Mouse (Mus musculus) adrenal gland, adult (tissue): ENCODE data around the gene Phf21b.
A peak's percentile ranks its signal among the peaks of the same experiment; 100 is the strongest.

Experiments used
- DNase-seq, 2 experiments: peaks; one replicate each; pipeline ENCODE4 v3.0.0; 2022 to 2023; ENCODE audit warnings: low spot score in 1 of 2; ENCODE audit not compliant: inconsistent age in 2 of 2

Gene Phf21b

DNA sequence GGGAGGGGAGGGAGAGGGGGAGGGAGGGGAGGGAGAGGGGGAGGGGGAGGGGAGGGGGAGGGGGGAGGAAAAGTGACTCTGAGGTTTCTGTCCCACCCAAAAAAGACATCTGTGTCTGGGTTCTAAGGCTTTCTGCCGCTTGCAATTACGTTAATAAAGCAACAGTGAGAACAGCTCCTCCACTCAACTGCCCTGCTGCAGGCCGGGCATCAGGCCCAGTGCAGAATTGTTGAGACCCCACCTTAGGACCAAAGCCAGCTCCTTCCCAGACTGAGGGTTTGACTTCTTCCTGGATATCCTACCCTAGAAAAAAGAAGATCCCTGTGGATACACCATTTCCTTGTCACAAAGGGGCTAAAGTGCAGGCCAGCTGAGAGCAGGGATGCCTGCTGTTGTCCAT is 9.6 kb downstream of the Phf21b start:
- no peak for DNase-seq

DNA sequence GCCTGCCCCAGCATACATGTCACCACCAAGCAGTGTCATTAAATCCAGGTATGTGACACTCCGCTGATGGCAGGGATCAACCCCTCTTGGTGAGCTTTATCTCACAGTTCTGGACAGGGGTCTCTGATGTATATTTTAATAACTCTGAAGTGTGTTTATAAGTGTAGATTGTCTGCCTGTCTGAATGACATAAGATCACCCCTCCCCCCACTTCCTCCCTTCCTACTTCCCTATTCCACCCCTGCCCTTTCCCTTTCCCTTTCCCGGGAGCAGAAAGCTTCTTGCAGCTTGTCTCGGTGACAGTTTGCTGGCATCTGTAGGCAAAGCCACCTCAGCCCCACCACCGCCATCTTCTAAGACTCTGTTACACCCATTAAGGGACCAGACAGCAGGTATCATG is 11.0 kb downstream of the Phf21b start:
- no peak for DNase-seq

DNA sequence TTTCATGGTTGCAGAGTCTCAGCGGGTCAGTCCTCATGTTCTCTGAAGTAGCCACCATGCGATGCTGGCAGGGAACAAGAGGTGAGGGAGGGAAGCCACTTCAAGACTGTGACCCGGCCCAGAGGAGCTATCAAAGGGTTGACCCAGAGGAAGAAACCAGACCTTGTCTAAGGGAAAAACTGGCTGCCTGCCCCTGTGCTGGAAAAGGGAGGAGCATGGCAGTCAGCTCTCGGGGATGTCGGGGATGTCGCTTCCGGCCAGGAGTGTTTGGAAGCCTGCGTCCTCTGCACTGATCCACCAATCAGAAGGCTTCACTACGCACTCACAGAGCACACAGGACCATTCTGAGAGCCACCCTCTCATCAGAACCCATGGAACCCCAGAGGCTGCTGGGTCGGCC is 12.8 kb downstream of the Phf21b start:
- no peak for DNase-seq

DNA sequence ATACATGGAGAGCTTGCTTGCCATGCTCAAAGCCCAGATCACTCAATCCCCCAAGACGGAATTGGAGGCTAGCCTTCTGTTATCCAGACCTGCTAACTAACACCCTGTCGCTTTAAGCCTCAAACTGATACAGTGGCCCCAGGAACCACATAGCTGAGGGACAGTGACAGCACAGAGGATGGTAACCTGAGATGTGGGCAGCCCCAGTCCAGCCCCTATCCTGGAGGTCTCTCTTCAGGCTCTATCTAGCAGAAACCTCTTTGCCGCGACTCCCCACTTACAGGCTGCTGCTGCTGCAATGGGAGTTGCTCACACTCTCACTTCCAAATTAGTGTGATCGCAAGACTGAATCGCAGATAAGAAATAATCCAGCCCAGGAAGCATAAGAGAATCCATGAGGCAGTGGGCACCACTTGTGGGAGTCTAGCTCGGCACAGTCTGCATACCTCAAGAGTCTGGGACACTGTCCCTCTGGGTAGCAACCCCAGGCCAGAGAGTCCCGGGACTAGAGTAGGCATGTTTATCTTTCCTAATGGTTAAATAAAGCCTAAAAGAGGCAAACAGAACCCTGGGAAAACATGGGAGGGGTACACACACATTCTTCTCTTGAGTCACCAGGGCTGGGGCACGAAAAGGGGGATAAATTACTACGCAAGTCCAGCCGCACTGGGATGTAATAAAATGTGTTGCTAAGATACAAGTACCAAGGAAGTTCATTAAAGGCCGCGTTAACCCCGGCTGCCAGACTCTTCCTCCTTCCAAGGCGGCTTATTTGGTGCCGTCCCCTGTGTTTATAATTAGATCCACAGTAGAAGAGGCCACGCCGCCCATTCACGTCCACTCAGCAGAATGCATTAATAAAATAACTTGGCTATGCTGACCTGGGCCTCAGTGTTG is 13.7 kb downstream of the Phf21b start:
- DNase-seq, result no peak

DNA sequence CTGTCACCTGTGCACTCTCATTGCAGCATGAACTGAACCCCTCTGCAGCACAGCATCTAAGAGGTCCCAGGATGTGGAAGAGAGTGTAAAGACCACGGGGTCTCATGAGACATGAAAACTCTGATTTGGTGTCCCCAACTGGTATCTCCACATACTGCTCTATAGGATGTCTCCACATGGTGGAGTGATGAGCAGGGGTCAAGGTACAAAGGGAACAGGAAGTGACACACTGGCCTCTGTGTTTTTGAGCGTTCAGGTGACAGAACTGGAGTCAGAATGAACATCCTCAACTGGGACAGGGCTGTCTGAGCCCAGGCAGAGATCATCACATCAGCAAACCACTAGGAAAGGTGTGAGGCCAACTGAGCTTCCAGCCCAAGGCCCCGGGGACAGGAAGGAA is 15.3 kb downstream of the Phf21b start:
- no peak for DNase-seq

DNA sequence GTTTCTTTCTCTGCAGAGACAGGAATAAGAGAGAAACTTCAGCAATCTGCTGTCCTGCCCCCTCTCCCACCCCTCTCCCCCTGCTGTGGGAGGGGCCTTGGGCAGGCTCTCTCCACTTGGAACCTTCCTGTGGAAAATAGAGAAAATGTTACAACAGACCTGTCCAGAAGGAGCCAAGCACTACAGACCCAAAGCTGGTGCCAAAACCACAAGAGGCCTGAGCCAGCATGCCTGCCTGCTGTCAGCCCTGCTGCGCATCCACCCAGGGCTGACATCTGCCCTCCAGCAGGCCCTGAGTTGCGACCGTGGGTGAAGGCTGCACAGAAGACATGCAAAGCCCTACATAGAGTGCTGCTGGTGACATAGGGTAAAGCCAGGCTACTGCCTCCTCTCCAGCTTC is 16.3 kb downstream of the Phf21b start:
- DNase-seq, result peak; percentile 28 to 66

DNA sequence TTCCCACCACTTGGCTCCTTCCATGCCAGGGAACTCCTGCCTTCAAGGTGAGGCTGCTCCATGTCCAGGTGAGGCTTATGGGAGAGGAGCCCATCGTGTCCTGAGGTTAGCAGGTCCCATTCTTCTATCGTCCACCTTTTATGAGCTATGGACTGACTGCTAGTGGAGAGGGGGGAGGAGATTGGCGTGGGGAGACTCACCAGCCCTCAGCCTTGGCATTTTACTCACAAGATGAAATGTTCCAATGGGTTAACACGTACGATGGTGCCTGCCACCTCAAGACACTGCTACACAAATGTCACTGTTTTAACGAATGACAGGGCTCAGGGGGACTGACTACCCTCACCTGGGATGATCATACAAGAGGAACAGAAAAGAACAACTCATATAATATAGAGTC is 18.0 kb downstream of the Phf21b start:
- peak; percentile 34 to 71 for DNase-seq

DNA sequence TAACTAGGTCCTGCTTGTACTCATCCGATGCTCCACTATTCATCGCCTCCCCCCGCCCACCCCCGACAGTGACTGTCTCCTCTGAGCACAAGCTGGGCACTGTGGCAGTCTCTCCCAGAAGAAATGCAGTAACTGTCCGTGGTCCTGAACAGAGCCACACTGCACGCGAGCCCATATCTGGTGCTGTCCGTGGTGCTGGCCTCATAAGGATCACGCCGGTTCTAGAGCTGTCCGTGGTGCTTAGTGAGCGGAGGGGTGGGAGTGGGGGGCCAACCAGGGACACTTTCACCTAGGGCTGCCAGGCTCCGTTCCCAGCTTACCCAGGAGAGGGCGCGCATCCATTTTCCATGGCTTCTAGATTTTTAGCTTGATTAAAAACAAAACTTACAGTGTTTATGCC is 26.4 kb downstream of the Phf21b start:
- peak; percentile 81 to 96 for DNase-seq

DNA sequence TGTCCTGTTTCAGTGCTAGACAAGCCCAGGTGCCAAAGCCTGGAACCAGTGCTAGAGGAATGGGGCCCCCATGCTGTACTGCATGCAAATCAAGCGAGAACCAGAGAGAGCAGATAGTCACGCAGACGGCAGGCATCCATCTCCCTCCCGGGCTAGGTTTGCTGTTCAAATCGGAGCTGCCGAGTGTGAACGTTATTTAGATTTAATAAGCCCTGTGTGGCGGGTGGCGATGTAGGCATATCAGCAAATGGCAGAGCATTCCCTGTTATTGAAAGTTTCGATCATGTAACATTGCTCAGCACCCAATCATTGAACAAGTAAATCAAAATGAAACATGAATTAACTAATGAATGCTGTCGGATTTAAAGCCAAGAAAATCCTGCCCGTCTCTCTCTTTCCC is 27.2 kb downstream of the Phf21b start:
- no peak for DNase-seq

DNA sequence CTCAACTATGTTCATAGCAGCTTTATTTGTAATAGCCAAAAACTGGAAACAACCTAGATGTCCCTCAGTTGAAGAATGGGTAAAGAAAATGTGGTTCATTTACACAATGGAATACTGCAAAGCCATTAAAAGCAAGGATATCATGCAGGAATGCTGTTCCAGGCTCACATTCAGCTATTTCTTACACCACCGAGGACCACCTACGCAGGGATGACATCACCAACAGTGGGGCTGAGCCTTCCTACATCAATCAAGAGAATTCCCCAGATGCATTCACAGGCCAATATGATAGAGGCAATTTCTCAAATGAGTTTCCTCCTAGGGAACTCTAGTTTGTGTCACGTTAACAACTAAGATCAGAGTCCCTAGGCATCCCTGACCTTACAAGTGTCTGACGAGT is 32.8 kb downstream of the Phf21b start:
- DNase-seq, result no peak

DNA sequence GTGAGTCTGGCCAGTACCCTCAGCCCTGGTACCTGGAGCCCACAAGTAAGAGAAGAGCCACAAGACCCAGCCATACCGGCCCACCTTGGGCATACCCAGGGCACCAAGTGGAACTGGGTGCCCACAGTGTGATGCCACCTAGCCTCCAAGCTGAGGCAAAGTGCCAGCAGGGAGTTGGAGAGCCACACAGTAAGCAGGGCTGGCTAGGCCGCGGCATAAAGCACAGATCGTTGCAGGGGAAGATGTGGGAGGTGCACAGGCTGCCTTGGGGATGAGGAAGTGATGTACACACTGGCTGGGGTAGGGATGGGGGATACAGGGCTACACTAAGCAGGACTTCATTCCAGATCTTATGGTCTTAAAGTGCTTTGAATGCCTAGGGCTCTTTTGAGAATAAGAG is 35.0 kb downstream of the Phf21b start:
- DNase-seq, result no peak

DNA sequence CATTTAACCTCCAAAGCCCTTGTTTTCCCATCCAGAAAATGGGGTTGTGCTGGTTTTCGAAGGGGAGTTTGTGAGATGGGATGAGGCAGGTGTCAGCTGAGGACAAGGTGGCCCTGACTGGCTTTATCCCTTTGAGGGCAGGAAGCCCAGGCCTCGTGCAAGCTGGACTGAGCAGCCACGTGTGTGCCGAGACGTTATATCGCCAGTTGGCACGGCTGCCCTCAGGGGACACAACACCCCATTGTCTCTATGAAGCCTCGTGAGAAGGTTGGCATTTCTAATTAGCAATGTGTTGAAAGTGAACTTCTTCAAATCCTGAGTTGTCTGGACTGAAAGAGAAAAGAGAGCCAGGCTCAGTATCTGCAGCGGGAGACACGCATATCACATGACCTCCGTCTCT is 37.6 kb downstream of the Phf21b start:
- no peak for DNase-seq

DNA sequence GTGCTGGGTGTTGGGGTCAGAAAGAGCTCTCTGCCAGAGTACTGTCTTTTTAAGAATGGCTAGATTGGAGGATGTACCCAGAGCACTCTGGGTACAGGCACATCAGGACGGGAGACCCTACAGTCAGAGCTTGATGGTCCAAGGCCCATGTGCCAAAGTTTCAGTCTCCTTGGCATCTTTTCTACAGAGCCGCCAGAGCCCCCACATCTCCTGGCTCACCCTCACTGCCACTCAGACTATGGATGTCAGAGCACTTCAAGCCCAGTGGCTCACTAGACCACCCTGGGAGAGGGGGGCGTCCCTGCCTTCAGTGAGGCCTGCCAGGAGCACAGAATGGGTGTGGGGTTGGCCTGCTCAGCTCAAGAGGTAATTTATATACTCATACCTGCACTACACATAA is 38.3 kb downstream of the Phf21b start:
- DNase-seq, result no peak

DNA sequence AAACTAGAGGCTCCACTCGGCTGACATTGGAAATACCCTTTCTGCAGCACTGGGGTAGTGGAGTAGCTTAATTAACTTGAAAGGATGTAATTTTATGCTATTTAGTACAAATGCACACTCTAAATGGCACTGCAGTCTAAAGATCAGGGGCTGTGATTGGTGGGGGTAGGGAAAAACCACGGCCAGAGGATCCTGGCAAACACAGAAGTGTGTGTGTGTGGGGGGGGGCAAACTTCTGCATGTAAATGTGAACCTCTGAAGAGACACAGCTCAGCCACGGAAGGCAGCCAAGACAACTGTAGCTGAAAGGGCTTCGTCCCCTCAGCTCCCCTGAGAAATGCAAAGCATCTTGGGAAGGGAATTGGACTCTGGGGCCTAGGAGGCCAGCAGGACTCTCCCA is 40.7 kb downstream of the Phf21b start:
- DNase-seq, result no peak

DNA sequence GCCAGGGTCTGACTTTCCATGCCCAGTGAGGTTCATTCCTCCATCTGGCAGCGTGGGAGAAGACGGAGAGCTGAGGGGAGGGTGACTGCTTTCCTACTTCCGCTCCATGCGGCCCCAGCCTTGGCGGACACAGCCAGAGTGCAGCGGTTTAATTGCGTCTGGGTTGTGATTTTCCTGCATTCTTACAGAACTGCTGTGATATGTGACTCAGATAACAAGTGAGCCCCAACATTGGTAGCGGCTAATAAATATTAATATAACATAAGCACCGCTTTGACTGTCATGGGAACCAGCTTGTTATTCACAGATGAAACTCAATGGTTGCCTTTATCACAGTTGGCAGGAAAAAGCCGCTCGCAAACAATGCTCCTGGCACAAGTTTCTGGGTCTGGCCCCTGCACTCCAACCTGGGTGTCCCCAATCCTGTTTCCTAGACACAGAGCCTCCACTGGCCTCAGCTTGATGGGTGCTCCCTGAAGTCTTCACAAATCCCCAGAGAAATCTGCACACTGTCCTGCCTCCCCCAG is 43.0 kb downstream of the Phf21b start:
- no peak for DNase-seq

DNA sequence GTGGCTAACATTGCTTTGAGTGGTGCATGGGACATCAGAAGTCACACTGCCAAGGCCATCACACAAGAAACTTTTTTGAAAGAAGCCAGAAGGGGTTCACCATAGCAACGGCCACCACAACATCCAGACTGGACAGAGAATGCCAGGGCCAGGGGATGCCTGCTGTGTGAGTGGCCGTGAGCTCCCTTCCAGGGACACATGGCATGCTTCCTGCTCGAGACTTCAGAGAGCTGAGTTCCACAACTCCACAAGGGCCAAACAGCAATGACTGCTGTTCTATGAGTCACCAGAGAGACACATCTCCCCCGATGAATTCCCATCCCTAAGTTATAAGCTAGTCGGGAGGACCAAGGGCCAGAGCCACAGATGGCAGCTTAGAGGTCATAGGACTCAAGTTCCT is 44.7 kb downstream of the Phf21b start:
- peak; percentile 43 to 65 for DNase-seq

DNA sequence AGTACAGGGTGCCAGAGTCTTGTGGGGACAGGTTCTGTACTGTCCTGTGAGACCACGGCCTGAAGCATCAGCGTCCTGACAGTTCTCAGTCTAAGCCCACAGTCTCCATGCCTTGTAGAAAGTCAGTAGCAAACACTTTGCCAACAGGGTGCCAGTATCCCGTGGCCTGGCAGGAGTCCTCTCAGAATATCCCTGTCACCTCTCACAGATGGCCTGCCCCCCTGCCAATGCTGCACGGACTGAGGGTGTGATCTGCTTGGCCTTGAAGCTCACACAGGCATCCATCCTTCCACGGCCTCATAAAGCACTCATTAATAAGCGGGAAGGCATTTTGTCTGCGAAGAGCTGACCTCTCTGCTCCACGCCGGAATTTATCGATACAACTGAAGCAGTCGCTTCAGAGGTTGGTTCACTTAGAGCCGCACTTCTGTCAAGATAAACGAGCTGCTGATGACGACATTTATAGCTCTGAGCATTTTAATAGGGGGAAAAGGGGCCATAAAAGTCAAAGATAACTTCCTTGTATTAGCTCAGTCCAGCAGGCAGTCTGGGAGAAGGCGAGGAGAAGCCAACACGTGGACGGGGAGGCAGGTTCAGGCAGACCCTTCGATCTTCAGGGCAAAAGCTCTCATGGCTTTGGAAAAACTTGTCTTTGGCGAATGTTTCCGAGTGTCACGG is 46.4 kb downstream of the Phf21b start:
- peak in 1 of 2 experiments; percentile 32 for DNase-seq

DNA sequence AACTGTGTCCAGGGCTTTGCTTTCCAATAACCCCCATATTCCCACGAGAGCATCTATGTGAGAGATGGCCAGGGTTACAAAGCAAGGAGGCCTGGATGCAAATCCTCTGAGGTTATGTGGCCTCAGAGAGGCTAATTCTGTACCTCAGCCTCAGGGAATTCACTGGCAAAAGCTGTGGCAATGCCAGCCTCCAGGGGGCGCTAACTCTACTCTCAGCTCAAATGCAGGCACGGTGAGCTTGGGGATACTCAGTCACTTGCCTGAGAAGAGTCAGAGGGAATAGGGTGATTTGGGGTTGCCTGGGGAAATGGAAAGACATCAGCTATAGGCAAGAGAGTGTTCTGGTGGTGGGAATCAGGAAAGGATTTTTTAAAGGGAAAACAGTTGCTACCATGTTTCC is 52.2 kb downstream of the Phf21b start:
- DNase-seq, result peak; percentile 62 to 87

DNA sequence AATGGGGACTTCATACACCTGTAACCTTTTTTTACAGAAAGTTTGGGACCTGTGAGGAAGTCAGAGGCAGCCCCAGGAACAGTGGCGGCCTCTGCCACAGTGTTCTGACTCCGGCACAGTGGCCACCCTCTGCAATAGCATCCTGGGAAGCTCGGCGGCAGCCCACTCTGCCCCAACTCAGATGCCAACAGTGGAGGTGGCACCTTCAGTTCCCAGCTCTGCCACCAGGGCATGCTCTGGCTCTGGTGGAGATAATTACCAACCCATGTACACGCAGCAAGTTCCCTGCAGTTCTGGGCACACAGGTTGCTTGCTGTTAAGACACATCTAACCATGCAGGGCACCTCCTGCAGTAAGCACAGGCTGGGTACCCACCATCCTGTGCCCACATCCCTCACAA is 55.7 kb downstream of the Phf21b start:
- peak; percentile 11 to 41 for DNase-seq

DNA sequence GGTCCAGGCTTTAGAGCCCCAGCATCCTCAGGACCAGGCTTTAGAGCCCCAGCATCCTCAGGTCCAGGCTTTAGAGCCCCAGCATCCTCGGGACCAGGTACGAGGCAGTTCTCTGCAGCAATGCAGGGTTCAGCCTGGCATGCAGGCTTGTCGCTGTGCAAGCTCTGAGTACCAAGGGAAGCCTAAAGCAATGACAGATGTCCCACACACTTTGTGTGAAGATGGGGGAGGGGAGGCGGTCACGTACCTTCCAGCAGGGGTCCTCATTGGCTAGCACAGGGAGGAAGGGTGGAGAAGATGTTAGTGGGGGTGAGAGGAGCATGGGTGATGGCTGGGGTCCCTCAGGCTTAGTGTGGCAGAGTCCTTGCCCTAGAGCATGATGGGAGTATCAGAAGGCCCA is 62.2 kb downstream of the Phf21b start:
- no peak for DNase-seq

DNA sequence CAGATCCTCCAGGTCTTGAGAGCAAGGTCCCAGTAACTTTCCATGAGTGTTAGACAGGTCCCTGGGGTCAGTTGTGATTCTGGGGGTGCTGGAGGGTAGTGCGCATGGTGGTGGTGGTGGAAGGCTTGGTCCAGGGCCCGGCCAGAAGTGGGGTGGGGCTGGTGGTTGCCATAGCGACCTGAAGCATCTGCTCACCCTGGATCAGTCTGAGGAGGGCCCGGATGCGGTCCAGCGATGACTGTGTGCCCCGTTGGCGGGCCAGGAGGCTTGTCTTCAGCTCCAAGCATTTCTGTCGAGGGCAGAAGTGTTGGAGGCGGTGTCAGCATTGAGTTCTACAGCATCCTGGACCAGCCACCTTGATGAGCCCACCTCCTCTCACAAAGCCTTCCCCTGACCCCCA is 68.7 kb downstream of the Phf21b start:
- no peak for DNase-seq

DNA sequence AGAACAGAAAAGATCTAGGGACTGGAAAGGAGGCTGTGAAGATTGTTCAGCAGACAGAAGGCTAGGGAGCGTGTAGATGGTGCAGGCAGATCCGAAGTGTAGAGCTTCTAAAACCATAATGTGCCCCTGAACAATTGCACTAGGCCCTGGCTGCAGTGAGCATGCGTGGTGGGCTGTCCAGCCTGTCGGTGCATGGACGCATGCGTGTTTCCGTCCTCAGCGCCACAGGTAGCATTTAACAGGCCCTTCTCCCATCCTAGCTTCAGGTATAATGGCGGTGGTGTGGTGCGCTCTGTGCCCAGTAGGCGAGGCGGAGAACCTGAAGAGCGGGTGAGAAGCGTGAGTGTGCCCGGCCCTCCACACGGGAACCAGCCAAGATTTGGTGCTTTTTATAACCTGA is 71.0 kb downstream of the Phf21b start:
- no peak for DNase-seq
